Mouse (Mus musculus) frontal cortex, postnatal 25 days (tissue): ENCODE measurements around the gene Nsf.

Experiments used
- DNase-seq, 2 experiments: peaks; one replicate each; pipeline ENCODE4 v3.0.0; 2022; ENCODE audit warnings: low spot score in 2 of 2

The Nsf gene

DNA sequence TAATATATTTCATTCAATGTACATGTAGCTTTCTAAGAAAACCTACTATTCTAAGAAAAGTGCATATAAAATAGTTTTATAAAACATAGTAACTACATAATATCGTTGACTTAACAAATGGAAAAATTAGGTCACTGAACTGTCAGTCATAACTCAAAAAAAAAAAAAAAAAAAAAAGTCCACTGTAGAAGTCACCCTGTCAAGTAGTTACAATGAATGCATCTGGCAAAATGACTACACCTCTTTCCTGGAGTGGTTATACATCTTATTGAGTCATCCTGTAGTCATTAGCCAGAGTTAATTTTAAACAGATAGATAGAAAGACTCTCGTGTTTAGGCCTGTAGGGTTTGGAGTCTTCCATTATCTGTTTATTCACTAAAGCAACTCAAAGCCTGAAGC, 114.9 kb downstream of the Nsf start:
- DNase-seq: no peak

DNA sequence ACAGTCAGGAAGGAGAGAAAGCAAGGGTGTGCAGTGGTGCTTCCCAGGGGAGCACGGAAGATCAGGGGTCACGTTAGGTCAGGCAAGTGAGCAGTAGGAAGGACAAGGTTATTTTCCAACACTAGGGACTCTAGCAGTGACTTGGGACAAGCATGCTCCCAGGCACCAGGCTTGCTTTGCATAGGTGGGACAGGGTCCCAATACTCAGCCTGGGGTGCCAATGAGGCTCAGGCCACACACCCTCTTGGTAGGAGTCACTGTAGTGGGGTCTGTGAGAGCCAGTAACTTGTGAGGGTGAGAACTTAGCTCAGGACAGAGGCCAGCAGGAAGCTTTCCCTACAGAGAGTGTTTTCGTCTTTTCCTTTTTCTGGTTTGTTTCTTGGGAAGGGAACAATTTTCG, 121.5 kb downstream of the Nsf start:
- DNase-seq: no peak

DNA sequence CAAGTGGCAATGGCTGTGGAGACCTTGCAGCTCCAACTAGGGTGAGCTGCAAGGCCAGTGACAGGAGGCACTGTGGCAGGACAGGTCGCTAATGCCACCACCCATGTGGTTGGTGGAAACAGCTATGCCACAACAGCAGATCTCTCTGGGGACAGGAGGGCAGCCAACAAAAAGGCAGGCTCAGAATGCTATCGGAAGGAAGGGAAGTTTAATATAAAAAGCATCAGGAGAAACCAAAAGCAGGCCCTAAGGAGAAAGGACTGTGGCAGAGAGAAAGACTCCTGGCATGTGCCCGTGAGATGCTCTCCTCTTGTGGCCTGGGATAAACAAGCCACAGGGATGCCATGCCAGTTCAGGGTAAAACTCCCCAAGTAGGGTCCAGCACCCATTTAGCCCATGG, 122.1 kb downstream of the Nsf start:
- DNase-seq: no peak

DNA sequence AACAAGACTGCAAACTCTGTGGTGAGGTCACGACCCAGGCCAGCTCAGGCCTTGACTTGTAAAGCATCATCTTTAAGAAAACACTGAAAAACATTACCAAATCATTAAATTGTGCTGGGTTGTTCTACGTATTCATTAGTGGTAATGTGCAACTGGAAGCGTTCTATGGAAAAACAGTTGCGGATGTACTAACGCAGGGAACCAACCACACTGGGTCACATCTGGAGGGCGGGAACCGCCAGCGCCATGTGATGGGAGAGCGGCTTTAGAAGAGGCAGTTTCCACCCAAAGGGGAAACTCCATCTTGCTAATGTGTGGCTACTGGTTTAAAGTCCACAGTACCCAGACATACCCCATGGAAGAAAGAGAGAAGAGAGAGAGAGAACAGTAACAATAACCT, 123.4 kb downstream of the Nsf start:
- DNase-seq: no peak

DNA sequence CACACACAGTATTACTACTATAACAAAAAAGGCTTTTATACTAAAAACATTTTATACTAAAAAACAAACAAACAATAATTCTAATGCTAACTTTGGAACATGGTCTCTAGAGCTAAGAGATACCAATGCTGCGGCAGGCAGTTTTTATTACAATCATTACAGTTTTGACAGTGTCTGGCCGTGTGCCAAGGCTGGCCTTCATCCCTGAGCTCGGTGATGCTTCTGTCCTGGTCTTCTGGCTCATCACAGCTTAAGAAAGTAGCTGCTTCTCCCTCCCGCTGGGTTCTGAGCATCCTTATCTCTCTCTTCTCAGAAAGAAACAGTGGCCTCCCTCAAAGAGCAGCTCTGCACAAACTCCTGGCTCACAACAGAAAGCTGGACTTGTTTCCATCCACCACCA, 123.9 kb downstream of the Nsf start:
- no peak for DNase-seq

DNA sequence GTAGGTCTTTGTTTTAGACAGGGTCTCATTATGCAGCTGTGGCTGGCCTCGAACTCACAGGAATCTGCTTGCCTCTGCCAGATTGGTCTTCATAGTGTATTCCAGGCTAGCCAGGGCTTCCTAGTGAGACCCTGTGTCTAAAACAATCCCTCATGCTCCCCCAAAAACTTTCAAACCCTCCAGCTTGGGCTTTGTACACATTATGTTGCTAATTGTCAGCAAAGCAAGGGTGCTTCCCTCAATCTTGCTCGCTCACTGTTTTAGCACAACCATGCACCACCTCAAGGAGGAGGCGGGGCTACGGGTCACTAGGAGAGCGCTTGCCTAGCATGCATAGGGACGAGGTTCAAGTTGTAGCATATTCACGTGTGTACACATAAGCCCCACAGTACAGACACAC, 125.0 kb downstream of the Nsf start:
- DNase-seq: no peak

DNA sequence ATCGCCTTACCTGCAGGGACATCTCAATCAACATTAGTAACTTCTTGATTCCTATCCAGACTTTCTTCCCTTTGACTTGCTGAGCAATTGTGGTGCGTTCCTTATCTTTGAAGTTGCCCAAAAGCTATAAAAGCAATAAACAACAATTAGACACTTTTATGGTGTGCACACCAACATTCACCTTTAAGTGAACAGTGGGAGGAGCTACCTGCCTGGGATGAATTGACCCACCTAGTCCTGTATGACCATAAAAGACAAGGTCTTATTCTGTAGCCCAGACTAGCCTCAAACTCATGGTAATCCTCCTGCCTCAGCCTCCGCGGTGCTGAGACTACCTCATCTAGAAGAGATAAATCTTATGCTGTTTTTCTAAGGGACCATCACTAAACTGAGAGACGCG, 126.7 kb downstream of the Nsf start:
- no peak for DNase-seq

DNA sequence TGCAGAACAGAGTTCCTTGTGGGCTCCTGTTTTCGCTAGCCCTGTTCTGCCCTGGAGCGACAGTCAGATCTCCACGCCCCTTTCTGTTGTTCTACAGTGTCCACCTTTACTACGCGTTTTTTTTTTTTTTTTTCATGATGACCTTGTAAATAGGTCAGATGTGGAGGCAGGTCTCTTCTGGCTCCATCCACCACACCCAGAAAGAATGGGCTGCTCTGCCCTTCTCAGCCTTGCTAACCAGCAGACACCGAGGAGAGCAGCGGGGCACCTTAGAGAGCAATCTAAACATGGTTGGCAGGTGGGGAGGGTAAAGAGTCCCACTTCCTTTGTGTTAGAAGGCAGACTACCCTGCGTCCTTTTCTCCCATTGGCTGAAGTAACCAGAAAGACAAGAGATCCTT, 137.1 kb downstream of the Nsf start:
- no peak for DNase-seq

DNA sequence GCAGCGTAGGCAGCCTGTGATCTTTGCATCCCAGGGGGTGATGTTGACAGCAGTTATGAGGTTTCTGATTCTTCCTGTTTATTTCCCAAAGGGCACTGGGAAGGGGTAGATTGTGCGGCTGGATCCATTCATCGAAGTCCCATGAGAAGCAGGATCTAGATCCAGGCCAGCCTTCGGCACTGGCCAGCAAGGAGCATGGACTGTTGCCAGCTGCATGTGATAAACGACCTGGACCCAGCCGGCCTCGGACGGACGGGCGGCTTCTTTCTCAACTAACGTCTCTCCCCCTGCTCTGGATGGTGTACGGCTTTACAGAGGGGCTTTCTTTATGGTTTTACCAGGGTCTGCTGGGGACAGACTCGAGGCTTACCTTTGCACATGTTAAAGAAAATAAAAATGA, 137.9 kb downstream of the Nsf start:
- no peak for DNase-seq

DNA sequence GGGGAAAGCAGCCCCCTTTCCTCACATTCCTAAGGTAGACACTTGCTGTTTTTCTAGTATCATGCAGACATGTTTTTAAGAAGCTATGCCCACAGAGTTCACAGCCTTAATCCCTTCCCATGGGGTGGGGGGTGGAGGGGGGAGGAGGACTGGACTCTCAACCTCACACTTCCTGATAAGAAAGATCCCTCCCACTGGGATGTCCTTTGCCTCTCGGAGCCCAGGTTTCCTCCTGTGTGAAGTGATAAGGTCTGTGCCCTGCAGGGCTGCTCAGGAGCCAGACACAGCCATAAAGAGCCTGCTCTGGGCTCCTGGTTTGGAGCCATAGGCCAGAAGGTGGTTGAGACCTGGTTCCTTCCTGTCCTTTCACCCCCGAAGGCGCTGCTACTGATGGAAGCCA, 139.0 kb downstream of the Nsf start:
- DNase-seq: no peak

DNA sequence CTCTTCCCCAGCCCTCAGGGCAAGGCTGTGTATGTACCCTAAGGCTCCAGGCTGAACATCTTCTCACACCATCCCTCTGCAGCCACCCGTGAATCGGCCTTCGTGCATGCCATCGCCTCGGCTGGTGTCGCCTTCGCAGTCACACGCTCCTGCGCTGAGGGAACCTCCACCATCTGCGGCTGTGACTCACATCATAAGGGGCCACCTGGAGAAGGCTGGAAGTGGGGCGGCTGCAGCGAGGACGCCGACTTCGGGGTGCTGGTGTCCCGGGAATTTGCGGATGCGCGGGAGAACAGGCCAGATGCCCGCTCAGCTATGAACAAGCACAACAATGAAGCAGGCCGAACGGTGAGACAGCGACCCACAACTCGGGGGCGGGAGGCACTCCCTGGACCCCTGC, 142.6 kb downstream of the Nsf start:
- peak in 1 of 2 experiments; percentile 52 for DNase-seq

DNA sequence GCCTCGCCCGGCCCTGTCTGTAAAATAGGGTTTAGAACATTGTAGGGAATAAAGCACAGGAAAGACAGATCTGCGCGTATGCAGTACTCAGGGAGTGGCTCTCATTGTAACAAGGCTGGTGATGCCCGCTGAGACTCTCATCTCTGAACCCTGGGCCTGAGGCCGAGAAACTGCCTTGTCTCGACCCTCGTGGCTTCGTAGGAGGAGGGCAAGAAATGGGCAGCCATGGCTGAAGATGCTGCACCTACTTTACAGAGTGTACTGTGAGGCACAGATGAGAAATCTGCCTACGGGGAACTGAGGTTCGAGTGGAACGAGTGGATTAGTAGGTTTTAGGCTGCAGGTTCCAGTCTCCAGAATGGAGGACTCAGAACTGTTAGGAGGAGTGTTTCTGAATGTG, 143.2 kb downstream of the Nsf start:
- DNase-seq: no peak

DNA sequence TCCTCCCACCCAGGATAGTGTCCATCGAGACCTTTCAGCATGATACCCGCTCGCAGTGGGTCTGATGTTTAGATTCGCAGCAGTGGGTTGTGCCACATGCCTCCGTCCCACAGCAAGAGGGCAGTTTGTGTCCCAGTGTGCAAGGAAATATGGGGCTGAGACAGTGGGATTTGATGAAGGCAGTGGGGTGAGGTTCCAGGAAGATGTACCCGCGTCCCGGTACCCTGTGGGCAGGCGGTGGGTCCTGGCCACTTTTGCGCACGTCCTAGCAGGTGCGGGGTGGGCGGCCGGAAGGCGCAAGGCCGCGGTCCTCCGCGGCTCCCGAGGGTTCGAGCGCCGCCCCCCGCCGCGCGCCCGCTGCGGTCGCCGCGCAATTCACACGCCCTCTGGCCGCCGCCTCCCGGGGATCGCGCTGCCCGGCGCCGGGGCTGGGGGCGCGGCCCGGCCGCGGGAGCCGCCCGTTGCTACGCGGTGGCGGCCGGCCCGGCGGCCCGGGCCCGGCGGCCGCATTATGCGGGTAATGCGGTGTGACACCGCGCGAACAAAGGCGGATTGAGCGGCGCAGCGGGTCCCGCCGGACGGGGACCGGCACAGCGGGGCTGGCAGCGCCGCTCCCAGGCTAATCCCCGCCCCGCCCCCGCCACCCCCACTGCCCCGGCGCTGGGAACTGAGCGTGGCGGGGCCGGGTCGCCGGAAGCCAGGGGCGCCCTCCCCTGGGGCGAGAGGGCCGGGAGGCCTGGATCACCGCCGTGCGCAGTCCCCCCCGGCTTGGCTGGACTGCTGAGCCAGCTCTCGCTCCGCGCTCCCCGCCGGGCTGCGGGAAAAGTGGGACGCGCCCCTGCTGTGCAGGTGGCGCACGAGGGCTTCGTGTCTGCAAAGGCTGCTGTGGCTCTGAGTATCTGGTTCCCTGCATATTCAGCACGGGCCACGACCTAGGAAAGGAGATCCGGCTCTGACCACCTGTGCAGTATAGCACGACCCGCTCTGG, 144.0 kb downstream of the Nsf start:
- no peak for DNase-seq

DNA sequence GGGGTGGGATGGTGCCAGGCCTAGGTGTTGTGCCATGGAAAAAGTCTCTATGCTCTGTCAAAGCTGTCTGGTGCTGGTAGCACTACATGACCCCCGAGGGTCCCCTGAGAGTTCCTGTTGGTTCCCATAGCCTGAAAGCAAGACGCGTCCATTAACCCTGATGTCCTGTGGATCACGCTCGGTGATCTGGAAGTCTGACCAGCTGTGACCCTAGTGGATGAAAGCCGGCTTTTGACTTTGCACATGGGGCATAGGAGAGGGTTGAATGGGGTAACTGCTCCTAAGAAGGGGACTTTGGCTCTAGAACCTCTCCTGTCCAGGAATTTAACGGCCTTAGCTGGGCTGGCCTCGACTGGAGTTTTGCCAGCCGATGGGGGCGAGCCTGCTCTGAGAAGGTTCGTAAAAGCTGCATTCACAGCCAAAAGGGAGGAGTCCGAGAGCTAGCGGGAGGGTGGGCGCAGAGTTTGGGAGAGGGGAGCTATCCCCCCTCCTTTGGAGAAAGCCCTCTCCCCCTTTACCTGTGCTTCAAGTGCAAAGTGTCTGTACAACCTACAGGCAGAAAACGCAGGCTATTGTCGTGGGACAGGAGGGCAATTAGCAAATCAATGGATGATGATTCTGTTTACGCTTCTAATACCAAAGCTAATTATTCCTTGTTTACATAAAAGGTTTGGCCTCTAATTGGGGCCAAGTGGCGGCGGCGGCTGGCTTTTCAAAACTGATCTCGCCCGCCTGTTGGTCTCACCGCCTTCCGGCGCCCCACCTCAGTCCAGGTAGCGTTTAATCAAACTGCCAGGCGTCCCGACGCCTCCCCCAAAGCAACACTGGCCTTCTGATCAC, 144.9 kb downstream of the Nsf start:
- DNase-seq: no peak

DNA sequence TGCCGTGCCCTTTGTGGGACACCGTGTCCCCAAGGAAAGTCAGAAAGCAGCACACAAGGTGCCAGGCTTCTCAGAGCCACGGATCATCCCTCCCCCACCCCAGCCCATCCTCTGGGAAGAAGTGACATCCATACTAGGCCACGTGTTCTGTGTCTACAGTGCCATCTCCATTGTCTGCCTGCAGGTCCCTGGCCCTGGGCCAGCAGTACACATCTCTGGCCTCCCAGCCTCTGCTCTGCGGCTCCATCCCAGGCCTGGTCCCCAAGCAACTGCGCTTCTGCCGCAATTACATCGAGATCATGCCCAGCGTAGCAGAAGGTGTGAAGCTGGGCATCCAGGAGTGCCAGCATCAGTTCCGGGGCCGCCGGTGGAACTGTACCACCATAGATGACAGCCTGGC, 145.9 kb downstream of the Nsf start:
- no peak for DNase-seq

DNA sequence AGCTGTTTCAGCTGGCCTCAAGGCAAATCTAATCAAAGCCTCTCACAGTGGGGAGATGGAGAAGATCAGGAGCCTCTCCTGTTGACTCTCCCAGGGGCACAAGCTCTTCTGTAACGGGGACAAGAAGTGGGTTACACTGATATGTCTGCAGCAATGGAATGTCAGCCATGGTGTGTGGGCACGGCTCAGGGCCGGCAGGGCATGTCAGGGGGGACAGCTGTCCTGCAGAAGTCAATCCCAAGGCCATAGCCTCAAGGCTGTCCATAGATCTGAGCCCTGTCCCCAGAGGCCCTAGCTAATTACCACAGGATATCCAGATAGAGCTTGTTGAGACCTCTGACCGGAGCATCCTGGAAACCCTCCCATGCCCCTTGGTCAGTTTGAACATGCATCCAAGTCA, 149.1 kb downstream of the Nsf start:
- no peak for DNase-seq

DNA sequence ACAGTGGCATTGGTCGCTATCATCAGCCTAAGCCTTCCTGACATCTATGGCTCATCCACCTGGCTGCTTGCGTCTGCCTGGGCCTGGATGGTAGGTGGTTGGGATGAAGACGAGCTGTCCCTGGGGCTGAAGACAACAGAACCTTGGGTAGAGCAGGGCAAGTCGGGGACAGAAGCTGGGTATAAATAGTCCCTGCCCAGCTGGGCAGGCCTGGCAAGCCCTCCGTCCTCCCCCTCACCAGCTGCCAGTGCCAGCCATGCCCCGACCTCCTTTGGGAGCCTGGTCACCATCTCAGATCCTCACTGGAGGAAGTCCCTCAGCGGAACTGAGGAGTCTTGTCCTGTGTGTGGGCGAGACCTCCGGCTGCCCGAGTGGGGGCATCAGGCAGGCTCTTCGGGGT, 149.7 kb downstream of the Nsf start:
- DNase-seq: no peak

DNA sequence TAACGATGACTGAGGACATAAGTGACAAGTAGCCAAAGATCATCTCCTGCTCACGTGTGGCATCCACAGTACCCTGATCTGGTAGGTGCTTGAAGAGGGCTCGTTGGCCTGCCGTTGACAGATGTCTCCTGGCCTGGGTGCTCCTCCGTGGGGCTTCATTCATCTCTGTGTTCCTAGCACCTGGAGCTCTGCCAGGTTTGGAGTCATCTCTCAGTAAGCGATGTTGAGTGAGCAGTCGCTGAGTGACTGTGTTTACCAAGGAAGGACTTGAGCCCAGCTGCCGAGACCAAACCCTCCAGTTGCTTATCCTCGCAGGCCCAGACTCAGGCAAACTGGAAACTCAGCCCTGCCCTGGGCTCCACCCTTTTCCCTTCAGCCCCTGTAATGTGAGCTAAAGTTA, 152.7 kb downstream of the Nsf start:
- no peak for DNase-seq

DNA sequence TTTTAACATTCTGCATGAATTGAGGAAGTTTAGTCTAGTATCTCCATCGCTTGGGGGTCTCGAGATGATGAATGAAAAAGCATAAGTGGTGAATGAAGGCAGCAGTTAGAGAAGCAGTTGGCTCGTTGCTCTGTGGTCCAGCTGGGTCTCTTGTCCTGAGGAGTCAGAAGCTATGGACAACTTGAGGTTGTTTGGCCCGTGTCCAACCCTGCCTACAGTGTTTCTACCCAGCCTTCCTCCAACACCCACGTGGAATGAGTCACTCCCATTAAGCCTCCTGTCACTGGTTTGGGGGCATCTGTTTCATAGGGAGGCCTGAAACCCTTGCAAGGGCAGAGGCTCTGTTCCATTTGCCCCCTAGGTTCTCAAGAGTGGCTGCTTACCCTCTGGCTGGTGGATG, 163.9 kb downstream of the Nsf start:
- no peak for DNase-seq

DNA sequence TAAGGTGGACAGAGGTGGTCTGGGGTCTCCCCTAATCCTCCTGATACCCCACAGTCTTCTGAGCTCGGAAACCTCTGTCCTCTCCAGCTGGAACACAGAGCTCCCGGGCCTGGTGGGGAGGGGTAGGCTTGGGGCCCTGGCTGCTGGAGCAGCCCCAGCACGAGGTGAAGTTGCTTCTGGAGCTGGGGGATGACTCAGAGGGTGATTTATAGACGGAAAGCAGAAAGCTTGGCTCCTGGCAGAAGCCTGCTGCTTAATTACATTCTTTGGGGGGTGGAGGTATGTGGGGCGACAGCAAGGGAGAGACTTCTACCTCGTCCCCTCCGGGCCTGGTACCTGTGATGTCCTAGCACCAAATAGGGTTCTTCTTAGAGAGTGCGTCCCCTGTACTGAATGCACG, 173.7 kb downstream of the Nsf start:
- DNase-seq: no peak

DNA sequence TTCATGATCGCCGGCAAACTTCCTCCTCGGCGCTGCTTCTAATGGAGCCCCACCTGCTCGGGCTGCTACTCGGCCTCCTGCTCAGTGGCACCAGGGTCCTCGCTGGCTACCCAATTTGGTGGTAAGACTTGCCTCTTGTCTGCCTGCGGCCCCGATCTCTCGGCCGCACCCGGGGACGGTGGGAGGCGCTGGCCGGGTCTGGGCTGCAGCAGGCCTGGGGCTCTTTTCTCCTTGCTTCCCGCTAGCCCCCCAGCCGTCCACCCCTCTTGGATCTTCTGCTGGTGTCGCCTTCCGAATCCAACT, 179.7 kb downstream of the Nsf start:
- no peak for DNase-seq

DNA sequence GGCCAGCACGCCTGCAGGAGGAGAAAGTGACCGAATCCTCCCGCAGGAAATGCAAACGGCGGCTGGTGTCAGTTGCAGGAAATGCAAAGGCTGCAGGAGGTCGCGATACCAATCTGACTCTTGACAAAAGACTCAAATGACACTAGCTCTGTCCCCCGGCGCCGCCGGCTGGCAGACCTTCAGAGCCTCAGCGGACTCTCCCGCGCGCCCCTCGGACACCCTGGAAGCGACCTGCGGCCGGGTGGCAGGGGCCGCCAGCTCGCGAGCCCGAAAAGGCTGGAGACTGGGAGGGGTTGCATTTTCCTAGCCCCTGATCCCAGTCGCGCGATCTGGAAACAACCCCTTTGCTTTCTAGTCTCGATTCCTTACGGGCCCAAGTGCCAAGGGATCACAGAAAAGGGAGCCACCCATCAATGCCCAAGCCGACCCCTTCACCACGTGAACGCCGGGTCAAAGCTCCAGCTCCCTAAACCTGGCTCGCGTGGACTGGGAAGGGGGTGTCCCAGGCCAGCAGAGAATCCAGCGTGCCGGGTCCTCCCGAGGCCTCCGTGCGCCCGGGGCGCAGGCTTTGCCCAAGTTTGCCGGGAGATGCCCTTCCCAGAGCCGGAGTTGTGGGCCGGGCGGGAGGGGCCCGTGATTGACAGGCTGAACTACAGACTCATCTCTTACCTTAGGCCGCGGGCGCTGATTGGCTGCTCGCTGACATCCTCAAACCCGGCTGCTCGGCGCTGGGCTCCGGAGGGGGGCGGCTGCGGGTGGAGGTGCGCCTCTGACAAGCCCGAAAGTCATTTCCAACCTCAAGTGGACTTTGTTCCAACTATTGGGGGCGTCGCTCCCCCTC, 180.2 kb downstream of the Nsf start, which contains the start of gene Wnt3:
Wnt3 (plus strand) TSS at position 764 of the 841 bp plus-strand sequence.
- DNase-seq: no peak
